8 mouse cellular contexts compared by ENCODE assay signal in genomic region chr11:21569456-21570108, GRCm38 (mm10). TPM values are rescaled to one million over a fixed set of nuclear protein-coding genes. Genes with fewer than 3 reads are reported as not detected.
DNase-seq lines count a peak whose midpoint lies in the region; ATAC-seq and TF ChIP-seq lines count a peak whose summit lies in the region.

No protein-coding gene starts in this region.

- H3K27ac ChIP-seq in spleen, adult 2 months (ENCODE audit: insufficient read depth, low read length), result peak overlapping the region; percentile 65
- peak overlapping the region; percentile 94 for H3K27ac ChIP-seq in heart, embryonic 13.5 days (replicated peaks)
- peak overlapping the region; percentile 60 for H3K27ac ChIP-seq in stomach, embryonic 16.5 days (ENCODE audit: low read length)

- 3% methylated on average over 3 of the region's 3 CpGs for WGBS in spleen, adult 2 months
- WGBS in heart, embryonic 13.5 days, result 23% methylated on average over 3 of the region's 3 CpGs
- 30% methylated on average over 3 of the region's 3 CpGs for WGBS in stomach, embryonic 16.5 days

- H3K9ac ChIP-seq in heart, embryonic 13.5 days, result peak overlapping the region; percentile 93
- H3K9ac ChIP-seq in stomach, embryonic 16.5 days (ENCODE audit: low read length), result peak overlapping the region; percentile 46

- peak overlapping the region; percentile 76 for H3K4me2 ChIP-seq in heart, embryonic 13.5 days
- peak overlapping the region; percentile 46 for H3K4me2 ChIP-seq in stomach, embryonic 16.5 days (ENCODE audit: low read depth, low read length)

- peaks cover 11% of the 10 kb centered on the region for H3K4me1 ChIP-seq in spleen, adult 2 months (ENCODE audit: control insufficient read depth, insufficient read depth, insufficient read length)
- H3K4me1 ChIP-seq in heart, embryonic 13.5 days, result peaks cover 58% of the 10 kb centered on the region
- peaks cover 20% of the 10 kb centered on the region for H3K4me1 ChIP-seq in stomach, embryonic 16.5 days (ENCODE audit: control insufficient read depth, insufficient read depth, low read length)

- TF ChIP-seq POLR2A in spleen, adult 2 months (IDR thresholded peaks at IDR 0.05; ENCODE audit: low read depth, low read length), result no peak

- H3K27me3 ChIP-seq in spleen, adult 2 months (ENCODE audit: control insufficient read depth, insufficient read depth, low read length), result no peaks in the 10 kb centered on the region
- H3K27me3 ChIP-seq in heart, embryonic 13.5 days (replicated peaks), result no peaks in the 10 kb centered on the region
- H3K27me3 ChIP-seq in stomach, embryonic 16.5 days (ENCODE audit: control insufficient read depth, insufficient read depth, low read length), result no peaks in the 10 kb centered on the region

- no peaks in the 10 kb centered on the region for H3K9me3 ChIP-seq in heart, embryonic 13.5 days
- H3K9me3 ChIP-seq in stomach, embryonic 16.5 days (replicated peaks; ENCODE audit: control insufficient read depth, low read length), result no peaks in the 10 kb centered on the region

- TF ChIP-seq CTCF in spleen, adult 2 months (IDR thresholded peaks at IDR 0.05; ENCODE audit: extremely low read depth, insufficient read depth, insufficient read length, insufficient replicate concordance), result no peak

- no peak for ATAC-seq in heart, embryonic 13.5 days (ENCODE audit: extremely low read depth, insufficient number of reproducible peaks, low FRiP score, low TSS enrichment)
- ATAC-seq in stomach, embryonic 16.5 days (ENCODE audit: insufficient read depth, low FRiP score), result no peak

- no peak overlapping the region for H3K4me3 ChIP-seq in spleen, adult 2 months (ENCODE audit: extremely low read depth, insufficient read depth, insufficient read length)
- peak overlapping the region; percentile 81 for H3K4me3 ChIP-seq in heart, embryonic 13.5 days
- peak overlapping the region; percentile 16 for H3K4me3 ChIP-seq in stomach, embryonic 16.5 days (replicated peaks; ENCODE audit: low read length)

- H3K36me3 ChIP-seq in spleen, adult 2 months (ENCODE audit: control insufficient read depth, insufficient read depth, low read length), result peaks cover 3% of the 10 kb centered on the region
- peaks cover 29% of the 10 kb centered on the region for H3K36me3 ChIP-seq in heart, embryonic 13.5 days
- H3K36me3 ChIP-seq in stomach, embryonic 16.5 days (ENCODE audit: control insufficient read depth, insufficient read depth, low read length), result no peaks in the 10 kb centered on the region; the same call in 1 of the 2 replicates

- DNase-seq in spleen, adult 2 months (ENCODE audit: low read depth in 1 of 2, low spot score in 2 of 2), result no peak
- no peak for DNase-seq in spleen, postnatal 14 days (ENCODE audit: low spot score in 2 of 2)
- DNase-seq in c-Kit-positive CD71-positive TER-119-negative erythroid progenitor cells, embryonic 14.5 days (ENCODE audit: low read depth), result peak; percentile 24
- peak; percentile 62 for DNase-seq in kidney, postnatal 14 days
- DNase-seq in lung, postnatal 36 days, result peak; percentile 27
- DNase-seq in spleen, postnatal 4 days (ENCODE audit: low spot score in 2 of 2), result no peak

RNA-seq across cellular contexts. Expression of gene Wdpcp, which starts 2.5 kb away (rescaled TPM):
- 0.66 and 1.4 TPM in 2 replicates for polyA plus RNA-seq in spleen, adult 2 months (2012; rRNA removed)
- 6.6 and 7.2 TPM in 2 replicates for polyA plus RNA-seq in heart, embryonic 13.5 days (2015; fragmentation: Nextera tagmentation; extraction: Ambion mirVana)
- 8.9 and 9.2 TPM in 2 replicates for polyA plus RNA-seq in stomach, embryonic 16.5 days (2015; fragmentation: Nextera tagmentation; extraction: Ambion mirVana)

RNA-seq across cellular contexts. Expression of gene Mdh1, which starts 2.6 kb away (rescaled TPM):
- polyA plus RNA-seq in spleen, adult 2 months (2012; rRNA removed), result 45.0 and 52.0 TPM in 2 replicates
- polyA plus RNA-seq in heart, embryonic 13.5 days (2015; fragmentation: Nextera tagmentation; extraction: Ambion mirVana), result 1,373 and 1,545 TPM in 2 replicates
- polyA plus RNA-seq in stomach, embryonic 16.5 days (2015; fragmentation: Nextera tagmentation; extraction: Ambion mirVana), result 443 and 498 TPM in 2 replicates

Comparison
In these comparisons a context has a peak if more than half of its experiments do, and no peak if none do; other contexts are left out.
1. DNase-seq: peak in c-Kit-positive CD71-positive TER-119-negative erythroid progenitor cells, embryonic 14.5 days (single experiment), kidney, postnatal 14 days (single experiment) and lung, postnatal 36 days (single experiment); none in spleen, adult 2 months (0 of 2), spleen, postnatal 14 days (0 of 2) and spleen, postnatal 4 days (0 of 2).
2. Peak in every context shown above with its lines, with median percentiles within 50 percentile points of each other: H3K27ac ChIP-seq.